In genomic region chr14:24618226-24619038, GRCm38 (mm10) we compare ENCODE assay signal across 9 mouse cellular contexts.
DNase-seq lines count a peak whose midpoint lies in the region; ATAC-seq lines count a peak whose summit lies in the region.
"Had no signal": no experiment of that assay in that cellular context is flagged by ENCODE, and none has a peak within 500 bp of the region (broad histone marks: within the 10 kb centered on the region; RNA-seq: fewer than 3 reads in every experiment).

No protein-coding gene starts in this region.

- H3K27ac ChIP-seq in hindbrain, embryonic 15.5 days (replicated peaks): peak overlapping the region; percentile 93
- H3K27ac ChIP-seq in neural tube, embryonic 14.5 days (ENCODE audit: low read depth, low read length): peak overlapping the region; percentile 81
- H3K27ac ChIP-seq in intestine, embryonic 16.5 days (ENCODE audit: low read length): no peak overlapping the region

- WGBS in hindbrain, embryonic 15.5 days: 10% methylated on average over 16 of the region's 16 CpGs
- 19% methylated on average over 16 of the region's 16 CpGs for WGBS in neural tube, embryonic 14.5 days
- 56% methylated on average over 16 of the region's 16 CpGs for whole genome bisulfite sequencing in intestine, embryonic 16.5 days

- no peaks in the 10 kb centered on the region for H3K9me3 ChIP-seq in hindbrain, embryonic 15.5 days
- H3K9me3 ChIP-seq in neural tube, embryonic 14.5 days (ENCODE audit: control insufficient read depth, low read length): no peaks in the 10 kb centered on the region
- no peaks in the 10 kb centered on the region for H3K9me3 ChIP-seq in intestine, embryonic 16.5 days (ENCODE audit: control insufficient read depth, low read length)

- ATAC-seq in hindbrain, embryonic 15.5 days (ENCODE audit: low FRiP score, low read depth): peak; percentile 49
- peak; percentile 48 for ATAC-seq in neural tube, embryonic 14.5 days (ENCODE audit: low read depth)
- no peak for ATAC-seq in intestine, embryonic 16.5 days

- peak; percentile 34 for DNase-seq in kidney, postnatal 10 days
- DNase-seq in kidney, adult 9 months: no peak
- peak; percentile 34 for DNase-seq in embryo, embryonic 9.5 days (ENCODE audit: extremely low spot score)
- no peak for DNase-seq in thymus, postnatal 0 days (ENCODE audit: low spot score)
- no peak for DNase-seq in kidney, adult 8-10 months

- H3K4me1 ChIP-seq in hindbrain, embryonic 15.5 days (replicated peaks): peaks cover 41% of the 10 kb centered on the region
- peaks cover 35% of the 10 kb centered on the region for H3K4me1 ChIP-seq in neural tube, embryonic 14.5 days (ENCODE audit: control insufficient read depth, insufficient read depth, low read length)
- no peaks in the 10 kb centered on the region for H3K4me1 ChIP-seq in intestine, embryonic 16.5 days (ENCODE audit: control insufficient read depth, insufficient read depth, low read length)

- 0 out of 2 replicates have a peak overlapping the region, but pooled peaks have one; percentile 6 for H3K9ac ChIP-seq in hindbrain, embryonic 15.5 days
- H3K9ac ChIP-seq in neural tube, embryonic 14.5 days (replicated peaks; ENCODE audit: low read depth, low read length): no peak overlapping the region
- H3K9ac ChIP-seq in intestine, embryonic 16.5 days (ENCODE audit: low read depth, low read length): no peak overlapping the region

- no peaks in the 10 kb centered on the region for H3K36me3 ChIP-seq in hindbrain, embryonic 15.5 days
- no peaks in the 10 kb centered on the region for H3K36me3 ChIP-seq in neural tube, embryonic 14.5 days (ENCODE audit: control insufficient read depth, insufficient read depth, low read length)
- H3K36me3 ChIP-seq in intestine, embryonic 16.5 days (ENCODE audit: control insufficient read depth, insufficient read depth, low read length): no peaks in the 10 kb centered on the region

- no peak overlapping the region for H3K4me3 ChIP-seq in hindbrain, embryonic 15.5 days
- no peak overlapping the region for H3K4me3 ChIP-seq in neural tube, embryonic 14.5 days (ENCODE audit: low read depth, low read length)
- H3K4me3 ChIP-seq in intestine, embryonic 16.5 days (ENCODE audit: low read length): no peak overlapping the region
- H3K4me3 ChIP-seq: erythroblast, embryonic 14.5 days had no signal

- H3K4me2 ChIP-seq in hindbrain, embryonic 15.5 days: peak overlapping the region; percentile 1; the same call in 1 of the 2 replicates
- H3K4me2 ChIP-seq in neural tube, embryonic 14.5 days (ENCODE audit: low read depth, low read length): no peak overlapping the region
- H3K4me2 ChIP-seq in intestine, embryonic 16.5 days (ENCODE audit: low read depth, low read length): no peak overlapping the region

- H3K27me3 ChIP-seq in hindbrain, embryonic 15.5 days: no peaks in the 10 kb centered on the region
- no peaks in the 10 kb centered on the region for H3K27me3 ChIP-seq in neural tube, embryonic 14.5 days (ENCODE audit: control insufficient read depth, insufficient read depth, low read length)
- H3K27me3 ChIP-seq in intestine, embryonic 16.5 days (replicated peaks; ENCODE audit: control insufficient read depth, insufficient read depth, low read length): no peaks in the 10 kb centered on the region

Comparison
In these comparisons a context has a peak if more than half of its experiments do, and no peak if none do; other contexts are left out.
1. DNase-seq: peak in kidney, postnatal 10 days (single experiment) and embryo, embryonic 9.5 days (single experiment); none in kidney, adult 9 months (single experiment), thymus, postnatal 0 days (single experiment) and kidney, adult 8-10 months (0 of 2).